Mouse (Mus musculus) MEL (cell line): ENCODE results near the gene Dusp14. TPM values are rescaled to one million over a fixed set of nuclear protein-coding genes. Genes with fewer than 3 reads are reported as not detected.

Source experiments
- DNase-seq: peaks from one replicate; pipeline ENCODE4 v3.0.0; 2011; ENCODE audit warnings: low read depth, low spot score
- H3K27ac ChIP-seq: 2 replicates; pipeline ENCODE4 v1.5.1; 2012; ENCODE audit warnings: low read depth, mild to moderate bottlenecking, control low read depth, low read length, moderate library complexity; ENCODE audit not compliant: control insufficient read depth
- H3K27me3 ChIP-seq, 2 experiments: fragments of 150-350 bp in 1 of 2; sonication (generic) in 1 of 2; 2 replicates each; pipeline ENCODE4 v1.6.1; 2012; ENCODE audit warnings: low read length in 2 of 2, mild to moderate bottlenecking in 2 of 2, improper control_type of control experiment in 1 of 2, moderate library complexity in 1 of 2; ENCODE audit not compliant: insufficient read depth in 2 of 2, control insufficient read depth in 1 of 2
- H3K36me3 ChIP-seq, 2 experiments: 2 replicates each; pipeline ENCODE4 v1.6.1; 2012 to 2014; ENCODE audit warnings: low read length in 2 of 2, improper control_type of control experiment in 1 of 2, inconsistent platforms in 1 of 2, mild to moderate bottlenecking in 1 of 2; ENCODE audit not compliant: insufficient read depth in 2 of 2, control insufficient read depth in 1 of 2
- H3K4me1 ChIP-seq, 2 experiments: fragments of 150-350 bp in 1 of 2; sonication (generic) in 1 of 2; 2 replicates each; pipeline ENCODE4 v1.6.1; 2012; ENCODE audit warnings: low read length in 2 of 2, improper control_type of control experiment in 1 of 2, mild to moderate bottlenecking in 1 of 2; ENCODE audit not compliant: insufficient read depth in 2 of 2, control insufficient read depth in 1 of 2
- H3K4me3 ChIP-seq, 2 experiments: fragments of 150-350 bp in 1 of 2; sonication (generic) in 1 of 2; 2 replicates each; pipeline ENCODE4 v1.5.1; 2012; ENCODE audit warnings: low read depth in 2 of 2, low read length in 2 of 2, mild to moderate bottlenecking in 2 of 2, moderate library complexity in 2 of 2, control low read depth in 1 of 2, improper control_type of control experiment in 1 of 2; ENCODE audit not compliant: control insufficient read depth in 1 of 2, insufficient read depth in 1 of 2
- H3K79me2 ChIP-seq: 2 replicates; pipeline ENCODE4 v1.6.1; 2012; ENCODE audit warnings: mild to moderate bottlenecking, low read length, moderate library complexity; ENCODE audit not compliant: control insufficient read depth, poor library complexity, insufficient read depth
- H3K9ac ChIP-seq: 2 replicates; pipeline ENCODE4 v1.6.1; 2012; ENCODE audit warnings: low read depth, mild to moderate bottlenecking, control low read depth, low read length, moderate library complexity; ENCODE audit not compliant: control insufficient read depth, poor library complexity, severe bottlenecking
- H3K9me3 ChIP-seq: fragments of 150-350 bp; sonication (generic); replicated peaks from 2 replicates; pipeline ENCODE4 v1.6.1; 2012; ENCODE audit warnings: mild to moderate bottlenecking, low read length, improper control_type of control experiment, moderate library complexity; ENCODE audit not compliant: insufficient read depth
- E2F4 ChIP-seq: IDR thresholded peaks from 2 replicates; pipeline ENCODE4 v1.6.1; 2011; ENCODE audit warnings: low read depth, low read length, improper control_type of control experiment, borderline replicate concordance
- ELF1 ChIP-seq: IDR thresholded peaks from 2 replicates; pipeline ENCODE4 v1.6.1; 2014; ENCODE audit warnings: low read depth, mild to moderate bottlenecking, inconsistent platforms, low read length, improper control_type of control experiment, moderate library complexity
- GABPA ChIP-seq: IDR thresholded peaks from 2 replicates; pipeline ENCODE4 v1.6.1; 2012; ENCODE audit warnings: low read depth, mild to moderate bottlenecking, inconsistent platforms, low read length, improper control_type of control experiment, moderate library complexity
- GATA1 ChIP-seq: IDR thresholded peaks from 2 replicates; pipeline ENCODE4 v1.6.1; 2011; ENCODE audit warnings: low read depth, low read length, improper control_type of control experiment
- HCFC1 ChIP-seq: IDR thresholded peaks from 2 replicates; pipeline ENCODE4 v1.6.1; 2012; ENCODE audit warnings: low read depth, mild to moderate bottlenecking, inconsistent platforms, low read length, improper control_type of control experiment, moderate library complexity
- KAT2A ChIP-seq: conservative IDR thresholded peaks from 2 replicates; pipeline ENCODE4 v1.6.1; 2012; ENCODE audit warnings: low read depth, low read length, improper control_type of control experiment, inconsistent platforms
- MAFK ChIP-seq: IDR thresholded peaks from 2 replicates; pipeline ENCODE4 v1.6.1; 2011; ENCODE audit warnings: low read depth, mild to moderate bottlenecking, low read length, improper control_type of control experiment, borderline replicate concordance
- MAZ ChIP-seq: IDR thresholded peaks from 2 replicates; pipeline ENCODE4 v1.6.1; 2012; ENCODE audit warnings: low read depth, mild to moderate bottlenecking, inconsistent platforms, low read length, improper control_type of control experiment
- MYC ChIP-seq: IDR thresholded peaks from 2 replicates; pipeline ENCODE4 v1.6.1; 2011; ENCODE audit warnings: low read depth, mild to moderate bottlenecking, low read length, improper control_type of control experiment, moderate library complexity
- NRF1 ChIP-seq: IDR thresholded peaks from 2 replicates; pipeline ENCODE4 v1.6.1; 2014; ENCODE audit warnings: low read depth, mild to moderate bottlenecking, inconsistent platforms, low read length, improper control_type of control experiment, moderate library complexity; ENCODE audit not compliant: poor library complexity, insufficient read depth, severe bottlenecking
- POLR2A ChIP-seq, 2 experiments: IDR thresholded peaks; 2 replicates each; pipeline ENCODE4 v1.6.1; 2011 to 2012; ENCODE audit warnings: low read length in 2 of 2, mild to moderate bottlenecking in 2 of 2, control low read depth in 1 of 2, improper control_type of control experiment in 1 of 2, low read depth in 1 of 2, moderate library complexity in 1 of 2; ENCODE audit not compliant: control insufficient read depth in 1 of 2, insufficient read depth in 1 of 2, poor library complexity in 1 of 2
- POLR2AphosphoS2 ChIP-seq: IDR thresholded peaks from 2 replicates; pipeline ENCODE4 v1.6.1; 2011; ENCODE audit warnings: low read length, improper control_type of control experiment
- RAD21 ChIP-seq: IDR thresholded peaks from 2 replicates; pipeline ENCODE4 v1.6.1; 2011; ENCODE audit warnings: mild to moderate bottlenecking, low read depth, low read length, improper control_type of control experiment
- SIN3A ChIP-seq: IDR thresholded peaks from 2 replicates; pipeline ENCODE4 v1.6.1; 2012; ENCODE audit warnings: low read length, improper control_type of control experiment, inconsistent platforms
- SMC3 ChIP-seq: IDR thresholded peaks from 2 replicates; pipeline ENCODE4 v1.6.1; 2011; ENCODE audit warnings: low read depth, low read length, improper control_type of control experiment
- TAL1 ChIP-seq: IDR thresholded peaks from 2 replicates; pipeline ENCODE4 v1.6.1; 2012; ENCODE audit warnings: mild to moderate bottlenecking, inconsistent platforms, low read length, moderate library complexity, mixed read lengths
- TBP ChIP-seq: IDR thresholded peaks from 2 replicates; pipeline ENCODE4 v1.8.0; 2011; ENCODE audit warnings: low read depth, low read length, improper control_type of control experiment
- TCF12 ChIP-seq: IDR thresholded peaks from 2 replicates; pipeline ENCODE4 v1.6.1; 2014; ENCODE audit warnings: low read depth, mild to moderate bottlenecking, inconsistent platforms, low read length, improper control_type of control experiment, moderate library complexity
- ZC3H11A ChIP-seq: IDR thresholded peaks from 2 replicates; pipeline ENCODE4 v1.6.1; 2012; ENCODE audit warnings: low read depth, mild to moderate bottlenecking, inconsistent platforms, low read length, improper control_type of control experiment
- ZKSCAN1 ChIP-seq: IDR thresholded peaks from 2 replicates; pipeline ENCODE4 v1.6.1; 2012; ENCODE audit warnings: low read depth, mild to moderate bottlenecking, inconsistent platforms, low read length, improper control_type of control experiment, moderate library complexity
- ZMIZ1 ChIP-seq: IDR thresholded peaks from 2 replicates; pipeline ENCODE4 v1.6.1; 2012; ENCODE audit warnings: low read depth, mild to moderate bottlenecking, inconsistent platforms, low read length, improper control_type of control experiment, moderate library complexity
- polyA plus RNA-seq, 2 experiments: library from polyadenylated mRNA; stranded (reverse) in 1 of 2; unstranded in 1 of 2; fragments of >175 nt in 1 of 2; fragments of >200 nt in 1 of 2; gene quantifications; 2 replicates each; pipeline versions ENCODE4 v1.2.1 to v1.2.4; 2012; ENCODE audit warnings: low replicate concordance in 2 of 2, low read depth in 1 of 2; ENCODE audit not compliant: insufficient read length in 2 of 2, insufficient read depth in 1 of 2, missing spikeins in 1 of 2
- total RNA-seq: library from RNA; depleted of rRNA; stranded (reverse); fragments of 300-350 nt; gene quantifications from 2 replicates; pipeline ENCODE4 v1.2.3, GENCODE M21; 2012

The Dusp14 gene
- total and polyA plus RNA-seq, 3 experiments: 7.9 to 9.7 TPM; not detected in 1

- Histone ChIP-seq H3K4me3 (no peak overlapping the region), H3K36me3 (peaks cover 0 to 12% of the 10 kb centered on the region in 2 experiments; a peak in 2 of 4 replicates), H3K9me3 (no peaks in the 10 kb centered on the region), H3K79me2 (no peaks in the 10 kb centered on the region), H3K4me1 (no peaks in the 10 kb centered on the region), H3K27me3 (no peaks in the 10 kb centered on the region), H3K27ac (no peak overlapping the region), H3K9ac (no peak overlapping the region)
- TF ChIP-seq POLR2AphosphoS2: no peak
- TF ChIP-seq TBP: no peak
- no peak for TF ChIP-seq ZC3H11A
- no peak for DNase-seq
Observed at GRCm38 (mm10) chr11:84028271-84029028, 40.6 kb downstream of the Dusp14 start.

- H3K27ac ChIP-seq: no peak overlapping the region
Observed at GRCm38 (mm10) chr11:84027231-84027630, 41.8 kb downstream of the Dusp14 start.

GRCm38 (mm10) chr11:84016810-84017508 lies 52.1 kb downstream of the Dusp14 start:
- TF ChIP-seq HCFC1: no peak
- TF ChIP-seq TBP: no peak
- no peak for TF ChIP-seq KAT2A
- TF ChIP-seq RAD21: no peak
- no peak for TF ChIP-seq POLR2A (IDR thresholded peaks at IDR 0.05; ENCODE audit: control insufficient read depth in 1 of 2, insufficient read depth in 1 of 2, low read depth in 1 of 2, low read length in 2 of 2, poor library complexity in 1 of 2)
- TF ChIP-seq ELF1: no peak

More at GRCm38 (mm10) chr11:84027231-84027630, 41.8 kb downstream of the Dusp14 start:
- DNase-seq: no peak
- H3K36me3 ChIP-seq: peaks cover 0 to 9% of the 10 kb centered on the region in 2 experiments; a peak in 2 of 4 replicates
- H3K9me3 ChIP-seq: no peaks in the 10 kb centered on the region
- no peaks in the 10 kb centered on the region for H3K27me3 ChIP-seq
- H3K4me3 ChIP-seq: no peak overlapping the region
- H3K79me2 ChIP-seq: no peaks in the 10 kb centered on the region
- H3K9ac ChIP-seq: no peak overlapping the region
- no peaks in the 10 kb centered on the region for H3K4me1 ChIP-seq
- TF ChIP-seq TBP (no peak), MAFK (no peak), GABPA (no peak), KAT2A (no peak), E2F4 (no peak), MAZ (no peak), ZKSCAN1 (no peak), MYC (no peak), POLR2A (IDR thresholded peaks at IDR 0.05; ENCODE audit: control insufficient read depth in 1 of 2, insufficient read depth in 1 of 2, low read depth in 1 of 2, low read length in 2 of 2, poor library complexity in 1 of 2) (no peak), ZMIZ1 (no peak), TCF12 (no peak), SMC3 (no peak), SIN3A (no peak), GATA1 (no peak), TAL1 (no peak), NRF1 (no peak)

More at GRCm38 (mm10) chr11:84016810-84017508, 52.1 kb downstream of the Dusp14 start:
- no peak overlapping the region for H3K9ac ChIP-seq
- no peak overlapping the region for H3K4me3 ChIP-seq
- no peak overlapping the region for H3K27ac ChIP-seq
- no peaks in the 10 kb centered on the region for H3K27me3 ChIP-seq
- DNase-seq: no peak
- H3K9me3 ChIP-seq: no peaks in the 10 kb centered on the region
- H3K4me1 ChIP-seq: no peaks in the 10 kb centered on the region
- H3K79me2 ChIP-seq: no peaks in the 10 kb centered on the region
- H3K36me3 ChIP-seq: peaks cover 2 to 22% of the 10 kb centered on the region in 2 experiments; a peak in 2 of 4 replicates
